Mouse (Mus musculus) stomach, embryonic 16.5 days (tissue): ENCODE results near the gene Klra5. TPM values are rescaled to one million over a fixed set of nuclear protein-coding genes. Genes with fewer than 3 reads are reported as not detected.
"Not testable (repeated sequence)": the region's sequence is repeated elsewhere in the genome, so short reads cannot be mapped to it uniquely, and the experiment has no call there.

ENCODE experiments used
- ATAC-seq: fragments of 200-750 bp; cut with Nextera tagmentation; 2 replicates; pipeline ENCODE4 v1.8.0; 2017; ENCODE audit warnings: moderate number of reproducible peaks, moderate TSS enrichment; ENCODE audit not compliant: insufficient read depth, low FRiP score
- H3K27ac ChIP-seq: fragments of 300-500 bp; sonication (generic); 2 replicates; pipeline ENCODE4 v1.5.1; 2014; ENCODE audit warnings: low read length
- H3K27me3 ChIP-seq: fragments of 300-500 bp; sonication (generic); 2 replicates; pipeline ENCODE4 v1.6.1; 2014; ENCODE audit warnings: low read length, control low read depth, mixed read lengths; ENCODE audit not compliant: control insufficient read depth, insufficient read depth
- H3K36me3 ChIP-seq: fragments of 300-500 bp; sonication (generic); 2 replicates; pipeline ENCODE4 v1.6.1; 2014; ENCODE audit warnings: low read length; ENCODE audit not compliant: control insufficient read depth, insufficient read depth
- H3K4me1 ChIP-seq: fragments of 300-500 bp; sonication (generic); 2 replicates; pipeline ENCODE4 v1.6.1; 2014; ENCODE audit warnings: low read length, control low read depth, mixed read lengths; ENCODE audit not compliant: control insufficient read depth, insufficient read depth
- H3K4me2 ChIP-seq: fragments of 300-500 bp; sonication (generic); 2 replicates; pipeline ENCODE4 v1.6.1; 2014; ENCODE audit warnings: low read depth, low read length, mixed read lengths
- H3K4me3 ChIP-seq: fragments of 300-500 bp; sonication (generic); replicated peaks from 2 replicates; pipeline ENCODE4 v1.5.1; 2014; ENCODE audit warnings: mild to moderate bottlenecking, low read length
- H3K9ac ChIP-seq: fragments of 300-500 bp; sonication (generic); 2 replicates; pipeline ENCODE4 v1.6.1; 2014; ENCODE audit warnings: low read length
- H3K9me3 ChIP-seq: fragments of 300-500 bp; sonication (generic); replicated peaks from 2 replicates; pipeline ENCODE4 v1.6.1; 2016; ENCODE audit warnings: low read length, control low read depth; ENCODE audit not compliant: control insufficient read depth
- WGBS: fragments of 180-500 bp; shearing (Covaris S2); extraction: QIAGEN DNeasy Blood & Tissue Kit; methylation state at CpG from one replicate; pipeline ENCODE4 v1.1.7; 2014; 5-methylcytosine and 5-hydroxymethylcytosine counted together
- polyA plus RNA-seq: library from polyadenylated mRNA; unstranded; fragments of >200 nt; fragmentation: Nextera tagmentation; extraction: Ambion mirVana; gene quantifications from 2 replicates; pipeline ENCODE4 v1.2.1, GENCODE M21; 2015

Gene Klra5
- polyA plus RNA-seq, result not detected in 2 replicates

DNA sequence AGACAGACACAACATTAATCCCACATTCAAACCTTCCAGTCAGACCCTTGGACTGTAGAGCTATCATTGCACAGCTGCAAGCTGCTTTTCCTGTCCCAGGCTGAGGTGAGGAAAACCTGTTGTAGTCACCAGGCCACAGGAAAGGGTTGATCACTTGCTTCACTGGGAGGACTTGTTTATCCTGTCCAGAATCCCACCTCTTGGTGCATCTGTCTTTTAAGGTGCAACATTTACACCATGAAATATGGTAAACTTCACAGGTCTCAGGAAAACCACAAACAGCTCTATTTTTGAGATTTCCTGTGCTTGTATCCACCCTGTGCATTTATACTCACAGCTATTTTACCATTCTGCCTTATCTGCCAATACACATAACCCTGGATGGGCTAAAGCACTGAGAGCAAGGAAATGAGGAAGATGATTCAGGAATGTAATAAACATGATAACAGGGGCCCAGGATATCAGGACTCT lies at the start of gene Klra5:
Klra5 (minus strand) TSS at position 175 of the 471 bp plus-strand sequence.
- H3K9ac ChIP-seq, H3K9me3 ChIP-seq, H3K27me3 ChIP-seq, H3K4me3 ChIP-seq, H3K36me3 ChIP-seq, ATAC-seq, H3K4me2 ChIP-seq, H3K4me1 ChIP-seq, H3K27ac ChIP-seq: not testable (repeated sequence)

DNA sequence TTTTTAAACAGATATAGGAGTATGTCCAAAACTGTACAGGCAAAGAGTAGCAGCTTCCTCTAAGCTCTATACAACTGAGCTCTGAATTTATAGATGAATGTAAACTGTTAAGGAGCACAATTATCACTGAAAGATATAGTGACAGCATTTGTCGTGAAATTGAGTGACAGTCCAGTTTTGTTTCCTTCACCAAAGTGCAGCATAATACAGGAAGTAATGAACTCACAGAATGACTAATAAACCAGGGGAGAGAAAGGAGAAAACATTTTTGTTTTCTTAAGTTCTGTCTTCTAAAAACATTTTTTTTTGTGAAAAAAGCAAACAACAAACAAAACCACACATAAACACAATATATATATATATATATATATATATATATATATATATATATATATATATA lies 454 bp downstream of the Klra5 start:
- Histone ChIP-seq H3K4me2 (no peak overlapping the region), H3K27ac (no peak overlapping the region), H3K27me3 (no peaks in the 10 kb centered on the region), H3K9ac (no peak overlapping the region), H3K9me3 (no peaks in the 10 kb centered on the region), H3K4me3 (no peak overlapping the region), H3K4me1 (no peaks in the 10 kb centered on the region), H3K36me3 (no peaks in the 10 kb centered on the region)
- ATAC-seq, result no peak
- WGBS, result 84% methylated on average over 1 of the region's 1 CpGs

- Histone ChIP-seq H3K9me3 (no peaks in the 10 kb centered on the region), H3K36me3 (no peaks in the 10 kb centered on the region), H3K4me1 (no peaks in the 10 kb centered on the region), H3K27me3 (no peaks in the 10 kb centered on the region), H3K4me3 (no peak overlapping the region), H3K27ac (no peak overlapping the region), H3K9ac (no peak overlapping the region), H3K4me2 (no peak overlapping the region)
- no peak for ATAC-seq
- 66% methylated on average over 2 of the region's 2 CpGs for WGBS
These were observed 34.9 kb downstream of the Klra5 start for GRCm38 (mm10) chr6:129882525-129882924.

GRCm38 (mm10) chr6:129876549-129876948 lies 40.9 kb downstream of the Klra5 start, which contains the start of gene Klra17:
Gene Klra17 (minus strand): TSS chr6:129876672.
- Histone ChIP-seq H3K9ac (no peak within 1 kb of the TSS), H3K4me1 (no peaks in the 10 kb centered on the region), H3K36me3 (no peaks in the 10 kb centered on the region), H3K9me3 (no peaks in the 10 kb centered on the region), H3K4me3 (no peak within 1 kb of the TSS), H3K27ac (no peak within 1 kb of the TSS), H3K4me2 (no peak within 1 kb of the TSS), H3K27me3 (no peaks in the 10 kb centered on the region)
- ATAC-seq, result no peak
- 52% methylated on average over 1 of the region's 1 CpGs for WGBS

- whole genome bisulfite sequencing, result no CpG with 5 or more reads among the region's 3 CpGs
- H3K4me1 ChIP-seq, H3K27me3 ChIP-seq, H3K27ac ChIP-seq, H3K9me3 ChIP-seq, H3K36me3 ChIP-seq, H3K4me2 ChIP-seq, ATAC-seq, H3K9ac ChIP-seq, H3K4me3 ChIP-seq: not testable (repeated sequence)
These were observed 55.1 kb downstream of the Klra5 start, which contains the start of gene Gm17631 for GRCm38 (mm10) chr6:129862349-129862748. Gene Gm17631 (plus strand): TSS chr6:129862649.

Other genes starting within 250 kb of the Klra5 start
- gene Klrc1, start 238.7 kb downstream of the Klra5 start, polyA plus RNA-seq, result 0.10 and 0.15 TPM in 2 replicates
- not detected in 2 replicates for gene Klri1, start 200.5 kb downstream of the Klra5 start, polyA plus RNA-seq
- gene Klri2, start 177.2 kb downstream of the Klra5 start, polyA plus RNA-seq, result 0.08 TPM in 1 of 2 replicates, not detected in the other
- gene Gm156, start 133.4 kb downstream of the Klra5 start, polyA plus RNA-seq, result not detected in 2 replicates
- not detected in 2 replicates for gene Gm17631, start 55.0 kb downstream of the Klra5 start, polyA plus RNA-seq
- 0.22 and 0.26 TPM in 2 replicates for gene Klra17, start 41.0 kb downstream of the Klra5 start, polyA plus RNA-seq
- gene Klra6, start 109.3 kb upstream of the Klra5 start, polyA plus RNA-seq, result not detected in 2 replicates
- gene Klra4, start 149.6 kb upstream of the Klra5 start, polyA plus RNA-seq, result not detected in 2 replicates
- gene Klra8, start 212.2 kb upstream of the Klra5 start, polyA plus RNA-seq, result not detected in 2 replicates